Mouse (Mus musculus): ENCODE results near the gene Chtf18. TPM values are rescaled to one million over a fixed set of nuclear protein-coding genes. Genes with fewer than 3 reads are reported as not detected.

The Chtf18 gene
- polyA plus RNA-seq (2014; fragmentation: Illumina TruSeq; extraction: RNeasy Lipid Tissue Mini Kit (QIAGEN cat#74804); ENCODE audit: low read depth, low replicate concordance) = not detected

DNA sequence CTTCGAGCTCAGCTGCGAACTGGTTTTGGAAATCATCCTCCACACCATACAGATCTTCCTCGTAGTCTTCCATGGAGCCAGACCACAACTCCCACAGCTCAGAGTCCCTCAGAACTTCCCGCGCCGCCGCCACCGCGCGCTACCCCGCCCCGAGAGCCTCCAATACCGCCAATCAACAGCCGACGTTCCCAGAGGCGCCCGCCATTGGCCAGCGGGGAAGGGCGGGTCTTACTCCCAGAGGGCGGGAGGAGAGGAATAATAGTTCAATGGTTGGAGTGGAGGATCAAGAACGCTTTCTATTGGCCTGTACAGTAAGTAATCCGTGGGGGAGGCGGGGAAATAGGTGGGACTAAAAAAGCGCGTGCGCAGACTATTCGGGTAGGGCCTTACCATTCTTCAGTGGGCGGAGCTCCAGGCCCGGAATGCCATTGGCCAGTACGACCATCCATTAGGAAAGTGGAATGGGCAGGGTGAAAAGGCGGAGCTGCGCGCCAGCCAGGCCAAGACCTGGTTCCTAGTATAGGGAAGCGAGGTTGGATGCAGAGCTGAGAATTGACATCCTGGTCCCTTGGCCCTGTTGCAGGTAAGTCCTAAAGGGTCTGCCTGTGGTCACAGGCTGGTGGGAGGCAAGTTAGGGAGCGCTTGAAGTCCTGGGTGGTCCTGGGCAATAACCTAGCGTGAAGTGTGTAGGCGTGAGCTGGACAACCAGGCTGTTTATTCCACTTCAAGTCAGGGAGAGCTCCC lies at the start of gene Chtf18, which contains the start of gene Rpusd1:
Gene Chtf18 (minus strand): TSS at position 155 of the 744 bp plus-strand sequence.
Gene Rpusd1 (plus strand): TSS at position 406 of the 744 bp plus-strand sequence.

DNA sequence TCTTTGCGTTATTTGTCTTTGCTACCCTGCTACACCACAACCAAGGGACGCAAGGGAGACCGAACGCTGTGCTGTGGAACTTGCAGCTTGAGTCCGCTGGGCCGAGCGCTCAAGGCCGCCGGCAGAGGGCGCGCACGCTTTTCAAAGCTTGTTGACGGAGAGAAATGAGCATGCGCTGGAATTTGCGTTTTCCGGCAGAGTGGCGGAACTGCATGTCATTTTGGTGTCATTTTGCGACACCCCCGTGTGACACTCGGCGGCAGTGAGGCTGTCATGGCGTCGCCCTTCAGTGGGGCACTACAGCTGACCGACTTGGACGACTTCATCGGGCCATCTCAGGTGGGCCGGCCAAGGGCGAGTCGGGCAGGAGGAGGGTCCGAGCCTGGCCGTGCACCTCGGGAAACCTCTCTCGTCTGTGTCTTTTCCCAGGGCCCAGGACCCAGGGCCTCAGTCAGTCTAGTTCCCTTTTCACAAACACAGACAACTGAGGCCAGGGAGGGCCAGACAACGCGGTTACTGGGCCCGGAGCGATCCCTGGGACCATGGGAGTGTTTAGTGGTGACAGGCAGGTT lies 46.4 kb upstream of the Chtf18 start, which contains the start of gene Narfl:
Gene Narfl (plus strand): TSS at position 228 of the 572 bp plus-strand sequence.

GRCm38 (mm10) chr17:25754241-25754640 lies 27.0 kb upstream of the Chtf18 start, which contains the start of gene Msln:
Gene Msln (minus strand): TSS chr17:25754378.

DNA sequence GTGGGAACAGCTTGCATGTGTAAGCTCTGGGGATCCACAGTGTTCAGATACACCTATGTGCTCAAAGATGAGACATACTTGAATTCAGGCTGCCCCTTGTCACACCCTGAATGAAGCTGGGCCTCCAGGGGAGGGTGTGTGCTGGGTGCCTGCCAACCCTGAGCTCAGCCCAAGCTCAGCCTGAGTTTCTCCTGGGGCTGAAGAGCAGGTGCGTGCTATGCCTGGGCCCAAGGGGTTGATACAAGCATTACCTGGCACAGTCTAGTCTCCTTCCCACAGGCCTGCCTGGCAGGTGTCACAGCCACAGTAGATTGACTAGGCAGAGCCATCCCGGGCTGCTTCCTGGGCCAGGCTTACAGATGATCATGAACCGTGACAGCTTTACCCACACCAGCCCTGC lies 8.5 kb upstream of the Chtf18 start, which contains the start of gene Mslnl:
Gene Mslnl (plus strand): TSS at position 298 of the 400 bp plus-strand sequence.

GRCm38 (mm10) chr17:25716711-25717637 lies 10.2 kb downstream of the Chtf18 start, which contains the start of gene Gng13:
Gene Gng13 (plus strand): TSS chr17:25717171.

Other genes starting within 250 kb of the Chtf18 start
- not detected for gene Sstr5, start 230.1 kb downstream of the Chtf18 start, polyA plus RNA-seq (2014; fragmentation: Illumina TruSeq; extraction: RNeasy Lipid Tissue Mini Kit (QIAGEN cat#74804); ENCODE audit: low read depth, low replicate concordance)
- gene Sox8, start 156.7 kb downstream of the Chtf18 start, polyA plus RNA-seq (2014; fragmentation: Illumina TruSeq; extraction: RNeasy Lipid Tissue Mini Kit (QIAGEN cat#74804); ENCODE audit: low read depth, low replicate concordance) = 0.29 TPM
- 0.47 TPM for gene Lmf1, start 148.3 kb downstream of the Chtf18 start, polyA plus RNA-seq (2014; fragmentation: Illumina TruSeq; extraction: RNeasy Lipid Tissue Mini Kit (QIAGEN cat#74804); ENCODE audit: low read depth, low replicate concordance)
- gene Gng13, start 10.2 kb downstream of the Chtf18 start, polyA plus RNA-seq (2014; fragmentation: Illumina TruSeq; extraction: RNeasy Lipid Tissue Mini Kit (QIAGEN cat#74804); ENCODE audit: low read depth, low replicate concordance) = not detected
- not detected for gene Rpusd1, start 251 bp upstream of the Chtf18 start, polyA plus RNA-seq (2014; fragmentation: Illumina TruSeq; extraction: RNeasy Lipid Tissue Mini Kit (QIAGEN cat#74804); ENCODE audit: low read depth, low replicate concordance)
- gene Mslnl, start 8.6 kb upstream of the Chtf18 start, polyA plus RNA-seq (2014; fragmentation: Illumina TruSeq; extraction: RNeasy Lipid Tissue Mini Kit (QIAGEN cat#74804); ENCODE audit: low read depth, low replicate concordance) = not detected
- not detected for gene Msln, start 27.0 kb upstream of the Chtf18 start, polyA plus RNA-seq (2014; fragmentation: Illumina TruSeq; extraction: RNeasy Lipid Tissue Mini Kit (QIAGEN cat#74804); ENCODE audit: low read depth, low replicate concordance)
- gene Narfl, start 46.4 kb upstream of the Chtf18 start, polyA plus RNA-seq (2014; fragmentation: Illumina TruSeq; extraction: RNeasy Lipid Tissue Mini Kit (QIAGEN cat#74804); ENCODE audit: low read depth, low replicate concordance) = 3.4 TPM
- gene Haghl, start 58.3 kb upstream of the Chtf18 start, polyA plus RNA-seq (2014; fragmentation: Illumina TruSeq; extraction: RNeasy Lipid Tissue Mini Kit (QIAGEN cat#74804); ENCODE audit: low read depth, low replicate concordance) = 0.64 TPM
- not detected for gene Ccdc78, start 59.2 kb upstream of the Chtf18 start, polyA plus RNA-seq (2014; fragmentation: Illumina TruSeq; extraction: RNeasy Lipid Tissue Mini Kit (QIAGEN cat#74804); ENCODE audit: low read depth, low replicate concordance)
- 0.52 TPM for gene Fam173a, start 65.5 kb upstream of the Chtf18 start, polyA plus RNA-seq (2014; fragmentation: Illumina TruSeq; extraction: RNeasy Lipid Tissue Mini Kit (QIAGEN cat#74804); ENCODE audit: low read depth, low replicate concordance)
- 1.1 TPM for gene AC134908.4, start 68.2 kb upstream of the Chtf18 start, polyA plus RNA-seq (2014; fragmentation: Illumina TruSeq; extraction: RNeasy Lipid Tissue Mini Kit (QIAGEN cat#74804); ENCODE audit: low read depth, low replicate concordance)
- 0.17 TPM for gene Metrn, start 69.7 kb upstream of the Chtf18 start, polyA plus RNA-seq (2014; fragmentation: Illumina TruSeq; extraction: RNeasy Lipid Tissue Mini Kit (QIAGEN cat#74804); ENCODE audit: low read depth, low replicate concordance)
- gene Fbxl16, start 81.7 kb upstream of the Chtf18 start, polyA plus RNA-seq (2014; fragmentation: Illumina TruSeq; extraction: RNeasy Lipid Tissue Mini Kit (QIAGEN cat#74804); ENCODE audit: low read depth, low replicate concordance) = 15.0 TPM
- 0.47 TPM for gene Wdr24, start 96.2 kb upstream of the Chtf18 start, polyA plus RNA-seq (2014; fragmentation: Illumina TruSeq; extraction: RNeasy Lipid Tissue Mini Kit (QIAGEN cat#74804); ENCODE audit: low read depth, low replicate concordance)
- 3.6 TPM for gene Jmjd8, start 101.4 kb upstream of the Chtf18 start, polyA plus RNA-seq (2014; fragmentation: Illumina TruSeq; extraction: RNeasy Lipid Tissue Mini Kit (QIAGEN cat#74804); ENCODE audit: low read depth, low replicate concordance)
- 8.2 TPM for gene Stub1, start 106.0 kb upstream of the Chtf18 start, polyA plus RNA-seq (2014; fragmentation: Illumina TruSeq; extraction: RNeasy Lipid Tissue Mini Kit (QIAGEN cat#74804); ENCODE audit: low read depth, low replicate concordance)
- gene Rhbdl1, start 109.9 kb upstream of the Chtf18 start, polyA plus RNA-seq (2014; fragmentation: Illumina TruSeq; extraction: RNeasy Lipid Tissue Mini Kit (QIAGEN cat#74804); ENCODE audit: low read depth, low replicate concordance) = not detected
- gene Gm20683, start 114.3 kb upstream of the Chtf18 start, polyA plus RNA-seq (2014; fragmentation: Illumina TruSeq; extraction: RNeasy Lipid Tissue Mini Kit (QIAGEN cat#74804); ENCODE audit: low read depth, low replicate concordance) = not detected
- gene Rhot2, start 117.4 kb upstream of the Chtf18 start, polyA plus RNA-seq (2014; fragmentation: Illumina TruSeq; extraction: RNeasy Lipid Tissue Mini Kit (QIAGEN cat#74804); ENCODE audit: low read depth, low replicate concordance) = 19.9 TPM
- 2.5 TPM for gene Wdr90, start 134.1 kb upstream of the Chtf18 start, polyA plus RNA-seq (2014; fragmentation: Illumina TruSeq; extraction: RNeasy Lipid Tissue Mini Kit (QIAGEN cat#74804); ENCODE audit: low read depth, low replicate concordance)
- gene Mcrip2, start 141.3 kb upstream of the Chtf18 start, polyA plus RNA-seq (2014; fragmentation: Illumina TruSeq; extraction: RNeasy Lipid Tissue Mini Kit (QIAGEN cat#74804); ENCODE audit: low read depth, low replicate concordance) = 5.5 TPM
- gene Mettl26, start 147.7 kb upstream of the Chtf18 start, polyA plus RNA-seq (2014; fragmentation: Illumina TruSeq; extraction: RNeasy Lipid Tissue Mini Kit (QIAGEN cat#74804); ENCODE audit: low read depth, low replicate concordance) = 24.4 TPM
- gene Wfikkn1, start 153.4 kb upstream of the Chtf18 start, polyA plus RNA-seq (2014; fragmentation: Illumina TruSeq; extraction: RNeasy Lipid Tissue Mini Kit (QIAGEN cat#74804); ENCODE audit: low read depth, low replicate concordance) = not detected
- 2.7 TPM for gene Rab40c, start 192.3 kb upstream of the Chtf18 start, polyA plus RNA-seq (2014; fragmentation: Illumina TruSeq; extraction: RNeasy Lipid Tissue Mini Kit (QIAGEN cat#74804); ENCODE audit: low read depth, low replicate concordance)
- gene Pigq, start 217.5 kb upstream of the Chtf18 start, polyA plus RNA-seq (2014; fragmentation: Illumina TruSeq; extraction: RNeasy Lipid Tissue Mini Kit (QIAGEN cat#74804); ENCODE audit: low read depth, low replicate concordance) = 41.2 TPM
- not detected for gene Nhlrc4, start 217.5 kb upstream of the Chtf18 start, polyA plus RNA-seq (2014; fragmentation: Illumina TruSeq; extraction: RNeasy Lipid Tissue Mini Kit (QIAGEN cat#74804); ENCODE audit: low read depth, low replicate concordance)
- not detected for gene A930017K11Rik, start 225.1 kb upstream of the Chtf18 start, polyA plus RNA-seq (2014; fragmentation: Illumina TruSeq; extraction: RNeasy Lipid Tissue Mini Kit (QIAGEN cat#74804); ENCODE audit: low read depth, low replicate concordance)